Mouse (Mus musculus) c-Kit-positive CD71-negative TER-119-negative erythroid progenitor cells, embryonic 14.5 days (primary cell): ENCODE results near the gene Duox1.
A peak's percentile ranks its signal among the peaks of the same experiment; 100 is the strongest.
"Not testable (repeated sequence)": the region's sequence is repeated elsewhere in the genome, so short reads cannot be mapped to it uniquely, and the experiment has no call there.

Experiments
- DNase-seq: peaks from one replicate; pipeline ENCODE4 v3.0.0-alpha.2; 2013; ENCODE audit warnings: low read depth

Duox1 gene

GRCm38 (mm10) chr2:122312722-122313417 is 2.6 kb upstream of the Duox1 start:
- peak; percentile 60 for DNase-seq

GRCm38 (mm10) chr2:122313536-122313935 is 1.9 kb upstream of the Duox1 start, which contains the start of gene Duoxa1:
Gene Duoxa1 (minus strand): TSS chr2:122313730.
- DNase-seq, result no peak

GRCm38 (mm10) chr2:122317384-122317783 is 1.9 kb downstream of the Duox1 start:
- no peak for DNase-seq

DNA sequence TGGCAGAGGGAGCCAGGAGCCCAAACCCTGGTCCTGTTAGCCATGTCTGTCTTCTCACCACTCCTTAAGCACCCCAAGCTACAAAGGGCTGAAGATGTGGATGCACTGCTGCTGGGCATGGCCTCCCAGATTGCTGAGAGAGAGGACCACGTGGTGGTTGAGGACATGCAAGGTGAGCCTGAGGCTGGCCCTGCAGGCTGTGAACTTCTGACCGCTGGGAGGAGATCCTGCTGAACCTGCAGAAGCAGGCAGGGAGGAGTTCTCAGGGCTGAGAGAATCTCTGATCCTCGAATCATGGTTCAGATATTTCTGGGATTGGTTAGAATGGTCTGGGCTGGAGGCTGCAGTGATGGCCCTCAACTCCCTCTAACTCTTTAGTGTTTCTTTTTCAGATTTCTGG is 8.5 kb downstream of the Duox1 start:
- DNase-seq, result no peak

DNA sequence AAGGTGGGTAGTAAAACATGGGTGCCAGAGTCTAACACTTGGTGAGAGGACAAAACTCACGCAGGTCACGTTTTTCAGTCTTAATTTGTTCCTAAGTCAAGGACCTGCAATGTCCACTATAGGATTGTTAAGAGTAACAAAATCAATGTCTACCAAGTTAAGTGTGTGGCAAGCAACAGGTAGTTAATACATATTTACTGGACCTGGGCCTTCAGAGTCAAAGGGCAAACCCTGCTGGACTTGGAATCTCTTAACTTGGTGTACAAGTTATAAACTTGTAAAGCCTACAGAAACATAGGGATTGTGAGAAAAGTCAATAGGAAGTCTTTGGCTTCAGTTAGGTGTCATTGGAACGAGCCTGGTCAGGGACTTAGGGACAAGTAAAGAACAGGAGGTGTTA is 9.1 kb downstream of the Duox1 start:
- no peak for DNase-seq

- no peak for DNase-seq
Measured at GRCm38 (mm10) chr2:122325361-122325760, 9.9 kb downstream of the Duox1 start.

- DNase-seq, result no peak
Measured at GRCm38 (mm10) chr2:122327986-122328385, 12.5 kb downstream of the Duox1 start.

DNA sequence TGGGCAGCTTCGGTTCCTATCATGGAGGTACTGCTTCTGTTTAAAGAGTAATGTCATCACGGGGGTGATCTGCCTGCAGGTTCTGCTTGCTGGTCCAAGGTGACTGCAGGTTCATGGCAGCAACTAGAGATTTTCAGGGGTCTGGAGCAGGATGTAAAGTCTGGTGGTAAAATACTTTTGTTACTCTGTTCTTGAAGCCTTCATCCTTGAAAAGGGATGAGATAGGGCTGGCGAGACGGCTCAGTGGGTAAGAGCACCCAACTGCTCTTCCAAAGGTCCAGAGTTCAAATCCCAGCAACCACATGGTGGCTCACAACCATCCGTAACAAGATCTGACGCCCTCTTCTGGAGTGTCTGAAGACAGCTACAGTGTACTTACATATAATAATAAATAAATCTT is 14.8 kb downstream of the Duox1 start:
- DNase-seq, result not testable (repeated sequence)

- DNase-seq, result no peak
Measured at GRCm38 (mm10) chr2:122332222-122332621, 16.8 kb downstream of the Duox1 start.

DNA sequence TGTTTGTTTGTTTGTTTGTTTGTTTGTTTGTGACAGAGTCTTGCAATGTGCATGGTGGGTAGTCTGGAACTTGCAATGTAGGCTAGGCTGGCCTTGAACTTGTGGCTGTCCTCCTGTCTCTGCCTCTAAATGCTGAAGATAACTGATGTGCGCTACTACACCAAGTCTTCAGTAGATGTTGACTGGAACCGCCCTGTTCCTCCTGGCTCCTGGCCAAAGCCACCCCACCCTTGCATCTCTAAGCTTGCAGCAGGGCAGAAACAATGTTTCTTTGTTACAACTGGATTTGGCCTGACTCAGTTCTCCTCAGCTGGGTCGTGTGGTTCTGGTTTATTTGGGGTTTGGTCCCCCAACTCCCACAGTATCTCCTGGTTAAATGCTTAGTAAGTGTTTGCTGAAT is 18.7 kb downstream of the Duox1 start:
- no peak for DNase-seq

- no peak for DNase-seq
Measured at GRCm38 (mm10) chr2:122337291-122337690, 21.8 kb downstream of the Duox1 start.

GRCm38 (mm10) chr2:122345106-122345893 is 29.8 kb downstream of the Duox1 start:
- DNase-seq, result no peak

GRCm38 (mm10) chr2:122346164-122346563 is 30.7 kb downstream of the Duox1 start:
- not testable (repeated sequence) for DNase-seq

GRCm38 (mm10) chr2:122347257-122347656 is 31.8 kb downstream of the Duox1 start:
- DNase-seq, result no peak

- DNase-seq, result peak; percentile 50
Measured at GRCm38 (mm10) chr2:122348531-122349131, 33.2 kb downstream of the Duox1 start.

DNA sequence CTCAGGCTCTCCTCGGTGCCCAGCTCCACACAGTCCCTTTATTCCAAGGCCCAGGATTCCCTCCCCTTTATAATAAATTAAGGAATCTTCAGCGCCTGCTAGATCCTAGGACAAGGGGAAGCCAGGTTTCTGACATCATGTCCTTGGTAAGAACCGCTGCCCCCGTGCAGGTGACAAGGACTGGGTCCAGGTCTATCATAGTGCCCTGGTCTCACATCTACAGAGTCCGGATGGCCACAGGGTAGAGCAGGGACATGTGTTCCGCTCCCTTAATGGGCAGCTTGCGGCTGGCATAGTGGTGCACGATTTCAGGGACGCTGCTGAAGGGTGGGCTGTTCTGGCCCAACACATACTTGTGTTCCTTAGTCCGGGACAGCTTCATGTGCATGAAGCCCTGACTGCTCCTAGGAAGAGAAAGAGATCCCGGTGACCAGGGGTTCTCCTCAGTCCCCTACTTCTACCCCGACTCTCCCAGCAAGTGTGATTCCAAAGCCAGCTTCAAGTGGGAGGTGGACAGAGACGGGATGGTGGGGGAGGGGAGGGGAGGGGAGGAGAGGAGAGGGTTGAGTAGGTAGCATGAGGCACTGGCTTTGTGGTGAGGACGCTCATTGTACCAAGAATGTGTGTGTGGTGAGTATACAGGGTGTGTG is 33.8 kb downstream of the Duox1 start:
- no peak for DNase-seq

GRCm38 (mm10) chr2:122351156-122351930 is 35.9 kb downstream of the Duox1 start:
- no peak for DNase-seq

DNA sequence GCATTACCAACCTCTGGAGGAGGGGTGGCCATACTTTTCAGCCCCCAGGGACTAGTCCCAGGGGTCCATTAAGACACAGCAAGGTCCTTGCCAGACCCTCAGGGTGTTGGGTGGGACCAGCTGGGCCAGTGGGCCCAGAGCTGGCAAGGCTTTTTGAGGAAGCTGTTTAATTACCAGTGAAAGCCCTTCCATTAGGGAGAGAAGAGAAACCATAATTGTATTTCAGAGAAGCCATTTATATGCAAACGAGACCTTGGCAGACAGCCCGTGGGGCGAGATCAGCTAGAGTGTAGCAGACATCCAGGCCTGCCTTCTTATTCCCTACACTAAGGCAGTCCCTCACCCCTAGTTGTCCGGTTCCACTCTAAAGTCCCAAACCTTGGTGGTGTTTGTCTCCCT is 36.5 kb downstream of the Duox1 start:
- no peak for DNase-seq

DNA sequence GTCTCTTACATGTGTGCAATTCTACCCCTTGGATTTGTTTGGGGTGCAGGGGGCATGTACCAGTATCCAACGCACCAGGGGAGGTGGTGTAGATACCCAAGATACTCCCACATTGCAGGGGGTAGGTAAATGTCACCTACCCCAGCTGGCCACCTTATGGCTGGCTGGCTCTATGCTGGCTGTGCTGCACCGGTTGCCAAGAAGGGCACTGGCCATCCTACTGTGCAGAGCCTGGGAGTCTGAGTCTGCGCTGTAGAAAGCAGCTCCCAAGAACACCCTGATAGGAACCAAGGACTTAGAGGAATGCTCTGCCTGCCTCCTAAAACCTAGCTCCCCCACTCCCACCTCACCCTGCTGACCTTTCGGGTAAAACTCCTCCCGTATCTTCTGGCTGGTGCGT is 37.5 kb downstream of the Duox1 start:
- DNase-seq, result no peak

DNA sequence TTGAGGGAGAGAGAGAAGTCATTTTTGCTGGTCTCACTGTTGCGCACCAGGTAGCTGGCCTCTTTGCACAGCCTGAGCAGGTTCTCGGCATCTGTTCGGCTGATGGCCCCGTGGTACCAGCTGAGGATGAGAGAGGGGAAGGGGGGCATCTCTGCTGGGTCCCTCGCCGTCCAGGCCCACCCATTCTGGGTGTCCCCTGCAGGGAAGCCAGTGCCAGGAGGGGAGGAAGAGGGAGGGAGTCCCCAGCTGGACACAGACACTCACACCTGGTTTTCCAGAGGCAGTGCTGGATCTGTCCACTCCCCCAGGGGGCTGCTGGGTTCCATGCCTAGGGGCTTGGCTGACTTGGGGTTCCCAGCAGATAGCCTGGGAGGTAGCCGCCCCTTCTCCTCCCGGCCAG is 38.3 kb downstream of the Duox1 start:
- DNase-seq, result no peak

DNA sequence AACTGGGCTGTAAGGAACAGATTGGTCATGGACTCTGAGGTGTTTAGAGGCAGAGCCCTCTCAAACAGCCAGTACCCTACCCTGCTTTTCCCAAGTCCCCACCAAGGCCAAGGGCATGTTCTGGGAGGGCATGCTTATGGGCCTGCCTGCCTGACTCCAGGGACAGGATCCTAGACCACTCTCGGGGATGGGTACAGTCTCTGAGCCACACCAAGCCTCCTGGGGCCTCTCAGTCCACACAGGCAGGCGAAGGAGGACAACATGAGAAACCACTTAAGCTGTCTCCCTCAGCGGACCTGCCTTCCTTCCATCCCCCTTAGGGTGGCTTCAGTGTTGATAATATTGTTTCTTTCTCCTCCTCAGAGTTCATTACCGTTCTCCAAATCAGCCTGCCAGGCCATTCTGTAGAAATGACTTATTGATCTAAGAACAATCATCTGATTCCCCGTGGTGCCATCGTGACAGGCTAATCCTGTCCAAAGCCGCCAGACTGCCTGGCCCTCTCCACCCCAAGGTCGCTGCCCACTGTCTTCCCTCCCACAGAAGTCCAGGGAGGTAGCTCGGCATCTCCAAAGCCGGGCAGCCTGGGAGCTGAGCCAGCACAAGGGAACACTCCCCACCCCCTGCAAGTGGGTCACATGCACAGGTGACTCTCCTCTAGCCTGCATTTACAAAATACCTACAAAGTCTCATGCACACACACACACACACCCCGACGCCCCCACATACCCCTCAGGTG is 38.9 kb downstream of the Duox1 start:
- no peak for DNase-seq
